14 mouse cellular contexts compared by ENCODE assay signal in the genomic region with DNA sequence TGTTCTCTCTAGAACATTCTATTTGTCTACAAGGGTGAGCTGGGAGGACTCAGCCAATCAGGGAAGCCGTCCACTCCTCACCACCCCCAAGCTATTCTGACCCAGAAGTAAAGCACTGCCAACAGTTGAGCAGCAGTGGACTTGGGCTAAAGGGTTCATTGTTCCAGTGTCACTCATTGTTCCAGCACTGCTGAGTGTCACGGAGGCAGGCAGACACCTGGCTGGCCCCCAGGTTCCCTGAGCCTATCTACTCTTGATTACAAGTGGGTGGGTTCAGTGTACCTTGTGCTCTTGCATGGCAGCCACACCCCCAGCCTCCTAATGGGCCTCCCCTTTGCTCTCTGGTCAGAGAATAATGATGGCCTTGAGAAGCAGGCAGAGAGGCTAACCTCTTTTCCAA. TPM values are rescaled to one million over a fixed set of nuclear protein-coding genes. Genes with fewer than 3 reads are reported as not detected.
DNase-seq lines count a peak whose midpoint lies in the region; ATAC-seq lines count a peak whose summit lies in the region.
"Had no signal": no experiment of that assay in that cellular context is flagged by ENCODE, and none has a peak within 500 bp of the region (broad histone marks: within the 10 kb centered on the region; RNA-seq: fewer than 3 reads in every experiment).

No protein-coding gene starts in this region.

- ATAC-seq in intestine, embryonic 16.5 days: peak; percentile 99
- peak; percentile 94 for ATAC-seq in lung, embryonic 16.5 days (ENCODE audit: low read depth)
- ATAC-seq: hindbrain, postnatal 0 days; midbrain, embryonic 13.5 days had no signal

- H3K4me3 ChIP-seq in heart, embryonic 10.5 days: no peak overlapping the region
- H3K4me3 ChIP-seq in intestine, embryonic 16.5 days (ENCODE audit: low read length): no peak overlapping the region
- no peak overlapping the region for H3K4me3 ChIP-seq in lung, embryonic 16.5 days (ENCODE audit: low read length)
- H3K4me3 ChIP-seq: midbrain, embryonic 13.5 days; neural tube, embryonic 13.5 days had no signal

- 53% methylated on average over 2 of the region's 2 CpGs for WGBS in heart, embryonic 10.5 days
- WGBS in intestine, embryonic 16.5 days: 37% methylated on average over 2 of the region's 2 CpGs
- WGBS in lung, embryonic 16.5 days: 29% methylated on average over 2 of the region's 2 CpGs

- H3K4me2 ChIP-seq in intestine, embryonic 16.5 days (ENCODE audit: low read depth, low read length): no peak overlapping the region
- no peak overlapping the region for H3K4me2 ChIP-seq in lung, embryonic 16.5 days (ENCODE audit: low read depth, low read length)
- H3K4me2 ChIP-seq: midbrain, embryonic 13.5 days; neural tube, embryonic 13.5 days had no signal

- 0 out of 2 replicates have a peak, but pooled peaks cover under 1% of the 10 kb centered on the region for H3K4me1 ChIP-seq in heart, embryonic 10.5 days
- H3K4me1 ChIP-seq in intestine, embryonic 16.5 days (ENCODE audit: control insufficient read depth, insufficient read depth, low read length): peaks cover 2% of the 10 kb centered on the region; the same call in 1 of the 2 replicates
- peaks cover 3% of the 10 kb centered on the region; the same call in 1 of the 2 replicates for H3K4me1 ChIP-seq in lung, embryonic 16.5 days (replicated peaks; ENCODE audit: control insufficient read depth, insufficient read depth, low read length)
- H3K4me1 ChIP-seq: midbrain, embryonic 13.5 days; neural tube, embryonic 13.5 days had no signal

- H3K9ac ChIP-seq in intestine, embryonic 16.5 days (ENCODE audit: low read depth, low read length): no peak overlapping the region
- no peak overlapping the region for H3K9ac ChIP-seq in lung, embryonic 16.5 days (ENCODE audit: low read length)
- H3K9ac ChIP-seq: midbrain, embryonic 13.5 days; neural tube, embryonic 13.5 days had no signal

- no peaks in the 10 kb centered on the region for H3K9me3 ChIP-seq in heart, embryonic 10.5 days
- no peaks in the 10 kb centered on the region for H3K9me3 ChIP-seq in intestine, embryonic 16.5 days (ENCODE audit: control insufficient read depth, low read length)
- no peaks in the 10 kb centered on the region for H3K9me3 ChIP-seq in lung, embryonic 16.5 days (ENCODE audit: control insufficient read depth, low read length)
- H3K9me3 ChIP-seq: midbrain, embryonic 13.5 days; neural tube, embryonic 13.5 days had no signal

- H3K27me3 ChIP-seq in heart, embryonic 10.5 days (ENCODE audit: insufficient read depth, poor library complexity, severe bottlenecking): no peaks in the 10 kb centered on the region
- H3K27me3 ChIP-seq in intestine, embryonic 16.5 days (replicated peaks; ENCODE audit: control insufficient read depth, insufficient read depth, low read length): no peaks in the 10 kb centered on the region
- H3K27me3 ChIP-seq in lung, embryonic 16.5 days (ENCODE audit: control insufficient read depth, insufficient read depth, low read depth, low read length): no peaks in the 10 kb centered on the region
- H3K27me3 ChIP-seq: midbrain, embryonic 13.5 days; neural tube, embryonic 13.5 days had no signal

- H3K36me3 ChIP-seq in heart, embryonic 10.5 days: no peaks in the 10 kb centered on the region
- no peaks in the 10 kb centered on the region for H3K36me3 ChIP-seq in intestine, embryonic 16.5 days (ENCODE audit: control insufficient read depth, insufficient read depth, low read length)
- no peaks in the 10 kb centered on the region for H3K36me3 ChIP-seq in lung, embryonic 16.5 days (ENCODE audit: control insufficient read depth, insufficient read depth, low read length)
- H3K36me3 ChIP-seq: midbrain, embryonic 13.5 days; neural tube, embryonic 13.5 days had no signal

- peak; percentile 21 for DNase-seq in heart, adult 8-10 months (ENCODE audit: low spot score)
- no peak for DNase-seq in heart, embryonic 10.5 days (ENCODE audit: low spot score)
- peak; percentile 16 for DNase-seq in R1 (ENCODE audit: low read depth, low spot score)
- no peak for DNase-seq in left cerebral cortex, adult 9 months (ENCODE audit: low spot score in 2 of 2)
- no peak for DNase-seq in layer of hippocampus, adult 9-10 months (ENCODE audit: low spot score)
- DNase-seq in frontal cortex, postnatal 25 days (ENCODE audit: low spot score in 2 of 2): no peak
- DNase-seq: adrenal gland, postnatal 25 days; cerebellum, adult 11-12 months; layer of hippocampus, postnatal 36 days had no signal

- no peak overlapping the region for H3K27ac ChIP-seq in heart, embryonic 10.5 days
- peak overlapping the region; percentile 86 for H3K27ac ChIP-seq in intestine, embryonic 16.5 days (ENCODE audit: low read length)
- peak overlapping the region; percentile 83 for H3K27ac ChIP-seq in lung, embryonic 16.5 days (ENCODE audit: low read length)
- H3K27ac ChIP-seq: hindbrain, postnatal 0 days; midbrain, embryonic 13.5 days; neural tube, embryonic 13.5 days had no signal

RNA-seq across cellular contexts. Expression of gene Insig1, which starts 15.7 kb away (rescaled TPM):
- total RNA-seq in heart, adult 8-10 months (2022): 10 to 100 TPM; 17.3 to 23.6 (median 18.3) TPM
- 38.7 and 39.6 TPM in 2 replicates for polyA plus RNA-seq in heart, embryonic 10.5 days (2016; fragmentation: Nextera tagmentation; extraction: Ambion mirVana)
- 255 and 324 TPM in 2 replicates for polyA plus RNA-seq in intestine, embryonic 16.5 days (2015; fragmentation: Nextera tagmentation; extraction: Ambion mirVana)
- 51.6 and 57.3 TPM in 2 replicates for polyA plus RNA-seq in lung, embryonic 16.5 days (2015; fragmentation: Nextera tagmentation; extraction: Ambion mirVana)

Comparison
In these comparisons a context has a peak if more than half of its experiments do, and no peak if none do; other contexts are left out.
1. DNase-seq: peak in heart, adult 8-10 months (single experiment) and R1 (single experiment); none in heart, embryonic 10.5 days (single experiment), left cerebral cortex, adult 9 months (0 of 2), layer of hippocampus, adult 9-10 months (single experiment) and frontal cortex, postnatal 25 days (0 of 2).